Mouse (Mus musculus): ENCODE data around the gene Pgghg. TPM values are rescaled to one million over a fixed set of nuclear protein-coding genes. Genes with fewer than 3 reads are reported as not detected.

Gene Pgghg
- total RNA-seq (2014; fragmentation: Nextera tagmentation) (7.5 and 8.1 TPM in 2 replicates), total RNA-seq (2017) (9.0 and 10.0 TPM in 2 replicates), polyA plus RNA-seq (2012) (5.6 and 6.7 TPM in 2 replicates)

DNA sequence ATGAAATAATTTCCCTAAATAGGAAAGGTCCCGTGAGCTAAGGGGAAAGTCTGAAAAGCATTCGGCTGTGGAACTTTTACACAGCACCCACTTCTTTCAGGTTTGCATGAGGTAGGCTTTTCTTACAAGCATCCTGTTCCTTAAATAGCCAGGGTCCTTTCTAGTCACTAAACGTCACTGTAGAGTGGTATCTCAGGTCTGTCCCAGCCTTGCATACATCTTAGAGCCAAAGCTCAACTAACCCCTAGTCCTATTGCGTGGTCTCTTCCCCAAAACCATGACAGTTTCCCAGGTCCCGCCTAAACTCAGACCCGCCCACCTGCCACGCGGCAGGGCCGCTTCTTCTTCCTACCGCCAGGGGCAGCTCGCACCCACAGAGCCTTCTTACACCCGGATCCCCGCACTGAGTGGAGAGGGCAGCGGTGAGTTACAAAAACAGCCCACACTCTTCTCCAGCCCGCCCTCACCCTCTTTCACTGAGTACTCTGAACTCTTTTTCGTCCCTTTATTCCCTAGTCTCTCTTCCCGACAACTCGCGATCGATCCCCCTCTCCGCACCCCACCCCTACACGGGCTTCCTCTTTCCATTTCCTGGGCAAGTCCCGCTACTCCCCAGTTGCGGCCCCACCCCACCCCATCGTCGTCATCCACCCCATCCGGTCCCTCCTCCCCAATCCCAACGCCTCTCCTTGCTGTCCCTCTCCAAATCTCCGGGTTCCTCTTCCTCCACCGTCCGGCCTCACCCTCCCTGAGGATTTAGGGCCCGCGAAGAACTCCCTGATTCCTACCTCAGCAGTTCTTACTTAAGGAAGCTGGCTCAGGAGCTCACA lies at the start of gene Pgghg:
Pgghg (plus strand) TSS at position 170 of the 830 bp plus-strand sequence.
- Histone ChIP-seq H3K4me3 (ENCODE audit: low read depth, low read length) (peak within 1 kb of the TSS; percentile 72), H3K27me3 (ENCODE audit: insufficient read depth, low read length) (peaks cover 9% of the 10 kb centered on the region), H3K36me3 (replicated peaks) (peaks cover 41% of the 10 kb centered on the region), H3K9me3 (replicated peaks) (no peaks in the 10 kb centered on the region), H3K4me1 (ENCODE audit: insufficient read depth, low read depth, low read length) (peaks cover 51% of the 10 kb centered on the region)
- DNase-seq (ENCODE audit: low spot score) (peak; percentile 98), ATAC-seq (ENCODE audit: extremely low read depth, insufficient number of reproducible peaks, low FRiP score, poor library complexity, severe bottlenecking) (peak; percentile 88)
- TF ChIP-seq CTCF (IDR thresholded peaks at IDR 0.05; ENCODE audit: low read depth, low read length) (peak; percentile 62), GATA2 (IDR thresholded peaks at IDR 0.05; ENCODE audit: borderline replicate concordance, low read depth, low read length) (no peak)

DNA sequence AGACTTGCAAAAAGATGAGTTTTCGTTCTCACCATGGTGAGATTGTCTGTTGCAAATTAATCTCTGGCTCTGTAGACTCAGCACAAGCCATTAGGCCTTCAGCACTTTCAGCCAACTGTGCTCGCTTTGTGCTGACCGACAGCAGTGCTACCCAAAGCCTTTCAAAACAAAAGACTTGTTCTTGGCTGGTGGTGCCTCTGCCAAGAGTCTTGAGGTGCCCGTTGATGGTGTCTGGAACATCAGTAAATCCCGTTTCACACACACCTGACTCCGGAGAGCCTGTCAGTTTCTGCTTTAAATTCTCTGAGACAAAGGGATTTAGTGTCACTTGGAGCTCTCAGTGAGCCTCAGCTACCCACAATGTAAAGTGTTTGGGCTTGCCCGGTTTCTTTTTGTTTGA lies 47.2 kb upstream of the Pgghg start:
- Histone ChIP-seq H3K4me1 (ENCODE audit: insufficient read depth, low read depth, low read length) (peaks cover 4% of the 10 kb centered on the region), H3K9me3 (replicated peaks) (no peaks in the 10 kb centered on the region), H3K36me3 (replicated peaks) (peaks cover 82% of the 10 kb centered on the region), H3K27me3 (ENCODE audit: insufficient read depth, low read length) (no peaks in the 10 kb centered on the region), H3K4me3 (ENCODE audit: low read depth, low read length) (no peak overlapping the region)
- TF ChIP-seq GATA2 (IDR thresholded peaks at IDR 0.05; ENCODE audit: borderline replicate concordance, low read depth, low read length) = no peak
- TF ChIP-seq GATA1 (IDR thresholded peaks at IDR 0.05; ENCODE audit: borderline replicate concordance, low read length) = no peak
- TF ChIP-seq CTCF (IDR thresholded peaks at IDR 0.05; ENCODE audit: low read depth, low read length) = no peak
- TF ChIP-seq POLR2AphosphoS5 (IDR thresholded peaks at IDR 0.05; ENCODE audit: insufficient replicate concordance, low read depth, low read length) = no peak
- TF ChIP-seq TAL1 (conservative IDR thresholded peaks at IDR 0.05; ENCODE audit: low read depth, low read length) = no peak
- DNase-seq (ENCODE audit: low spot score) (no peak), ATAC-seq (ENCODE audit: extremely low read depth, insufficient number of reproducible peaks, low FRiP score, poor library complexity, severe bottlenecking) (no peak)

GRCm38 (mm10) chr7:140894611-140895010 lies 46.6 kb upstream of the Pgghg start:
- Histone ChIP-seq H3K4me3 (ENCODE audit: low read depth, low read length) (no peak overlapping the region), H3K36me3 (replicated peaks) (peaks cover 82% of the 10 kb centered on the region), H3K27me3 (ENCODE audit: insufficient read depth, low read length) (no peaks in the 10 kb centered on the region), H3K9me3 (replicated peaks) (no peaks in the 10 kb centered on the region), H3K4me1 (ENCODE audit: insufficient read depth, low read depth, low read length) (peaks cover 4% of the 10 kb centered on the region)
- ATAC-seq (ENCODE audit: extremely low read depth, insufficient number of reproducible peaks, low FRiP score, poor library complexity, severe bottlenecking) (no peak), DNase-seq (ENCODE audit: low spot score) (no peak)
- no peak for TF ChIP-seq CTCF (IDR thresholded peaks at IDR 0.05; ENCODE audit: low read depth, low read length)
- TF ChIP-seq POLR2AphosphoS5 (IDR thresholded peaks at IDR 0.05; ENCODE audit: insufficient replicate concordance, low read depth, low read length) = no peak
- no peak for TF ChIP-seq GATA2 (IDR thresholded peaks at IDR 0.05; ENCODE audit: borderline replicate concordance, low read depth, low read length)
- TF ChIP-seq TAL1 (conservative IDR thresholded peaks at IDR 0.05; ENCODE audit: low read depth, low read length) = no peak
- TF ChIP-seq GATA1 (IDR thresholded peaks at IDR 0.05; ENCODE audit: borderline replicate concordance, low read length) = no peak

GRCm38 (mm10) chr7:140897863-140898262 lies 43.3 kb upstream of the Pgghg start:
- ATAC-seq (ENCODE audit: extremely low read depth, insufficient number of reproducible peaks, low FRiP score, poor library complexity, severe bottlenecking) (no peak), DNase-seq (ENCODE audit: low spot score) (no peak)
- TF ChIP-seq CTCF (IDR thresholded peaks at IDR 0.05; ENCODE audit: low read depth, low read length) = no peak
- no peak for TF ChIP-seq POLR2AphosphoS5 (IDR thresholded peaks at IDR 0.05; ENCODE audit: insufficient replicate concordance, low read depth, low read length)
- TF ChIP-seq GATA2 (IDR thresholded peaks at IDR 0.05; ENCODE audit: borderline replicate concordance, low read depth, low read length) = no peak
- no peak for TF ChIP-seq GATA1 (IDR thresholded peaks at IDR 0.05; ENCODE audit: borderline replicate concordance, low read length)
- no peak for TF ChIP-seq TAL1 (conservative IDR thresholded peaks at IDR 0.05; ENCODE audit: low read depth, low read length)
- H3K9me3 ChIP-seq (replicated peaks) = no peaks in the 10 kb centered on the region
- H3K4me1 ChIP-seq (ENCODE audit: insufficient read depth, low read depth, low read length) = no peaks in the 10 kb centered on the region
- H3K4me3 ChIP-seq (ENCODE audit: low read depth, low read length) = no peak overlapping the region
- peaks cover 77% of the 10 kb centered on the region for H3K36me3 ChIP-seq (replicated peaks)
- no peaks in the 10 kb centered on the region for H3K27me3 ChIP-seq (ENCODE audit: insufficient read depth, low read length)

DNA sequence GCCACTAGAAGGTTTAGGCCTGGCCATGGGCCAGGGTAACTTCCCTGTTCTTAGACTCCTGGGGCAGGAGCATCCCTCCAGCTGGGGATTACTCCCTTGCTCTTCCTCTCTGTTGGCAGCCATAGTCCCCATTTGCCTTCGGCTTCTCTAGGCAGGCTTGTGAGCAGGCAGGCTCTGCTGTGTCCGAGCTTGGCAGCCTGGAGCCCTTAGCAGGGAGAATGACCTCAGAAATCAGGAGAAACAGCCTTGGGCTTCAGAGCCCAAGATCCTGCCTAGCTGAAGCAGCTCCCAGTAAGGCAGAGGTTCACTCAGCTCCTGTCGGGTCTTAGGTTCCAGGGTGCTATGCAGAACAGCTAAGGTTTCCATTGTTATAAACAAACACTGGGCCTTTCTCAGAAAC lies 42.1 kb upstream of the Pgghg start:
- H3K4me3 ChIP-seq (ENCODE audit: low read depth, low read length) = no peak overlapping the region
- no peaks in the 10 kb centered on the region for H3K27me3 ChIP-seq (ENCODE audit: insufficient read depth, low read length)
- peaks cover 65% of the 10 kb centered on the region for H3K36me3 ChIP-seq (replicated peaks)
- DNase-seq (ENCODE audit: low spot score) (no peak), ATAC-seq (ENCODE audit: extremely low read depth, insufficient number of reproducible peaks, low FRiP score, poor library complexity, severe bottlenecking) (no peak)
- no peaks in the 10 kb centered on the region for H3K9me3 ChIP-seq (replicated peaks)
- TF ChIP-seq POLR2AphosphoS5 (IDR thresholded peaks at IDR 0.05; ENCODE audit: insufficient replicate concordance, low read depth, low read length) = no peak
- TF ChIP-seq GATA1 (IDR thresholded peaks at IDR 0.05; ENCODE audit: borderline replicate concordance, low read length) = no peak
- H3K4me1 ChIP-seq (ENCODE audit: insufficient read depth, low read depth, low read length) = 0 out of 2 replicates have a peak, but pooled peaks cover 2% of the 10 kb centered on the region

DNA sequence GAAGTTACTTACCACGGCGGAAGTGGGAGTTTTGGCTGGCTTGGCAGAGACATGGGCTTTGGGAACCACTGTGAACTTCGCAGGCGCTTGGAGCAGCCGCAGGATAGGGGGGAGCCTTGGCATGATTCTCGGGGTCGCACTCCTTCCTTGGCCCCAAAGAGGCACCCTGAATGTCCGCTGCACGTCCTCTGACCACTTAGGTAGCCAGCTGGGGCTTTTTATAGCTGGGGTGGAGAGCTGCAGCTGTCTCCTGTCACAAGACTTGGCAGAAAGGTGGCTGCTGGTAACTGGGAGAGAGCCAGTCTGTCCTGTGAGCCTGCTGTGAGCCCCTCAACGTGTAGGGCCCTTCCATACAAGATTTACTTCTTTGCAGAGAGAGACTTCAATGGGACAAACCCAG lies 41.0 kb upstream of the Pgghg start, which contains the start of gene Cox8b:
Cox8b (minus strand) TSS at position 227 of the 400 bp plus-strand sequence.
- H3K27me3 ChIP-seq (ENCODE audit: insufficient read depth, low read length) = 0 out of 2 replicates have a peak, but pooled peaks cover 2% of the 10 kb centered on the region
- 0 out of 2 replicates have a peak, but pooled peaks cover 2% of the 10 kb centered on the region for H3K4me1 ChIP-seq (ENCODE audit: insufficient read depth, low read depth, low read length)
- DNase-seq (ENCODE audit: low spot score) (no peak), ATAC-seq (ENCODE audit: extremely low read depth, insufficient number of reproducible peaks, low FRiP score, poor library complexity, severe bottlenecking) (no peak)
- H3K9me3 ChIP-seq (replicated peaks) = no peaks in the 10 kb centered on the region
- peaks cover 55% of the 10 kb centered on the region for H3K36me3 ChIP-seq (replicated peaks)
- no peak within 1 kb of the TSS for H3K4me3 ChIP-seq (ENCODE audit: low read depth, low read length)
- TF ChIP-seq GATA1 (IDR thresholded peaks at IDR 0.05; ENCODE audit: borderline replicate concordance, low read length) (no peak), CTCF (IDR thresholded peaks at IDR 0.05; ENCODE audit: low read depth, low read length) (no peak), GATA2 (IDR thresholded peaks at IDR 0.05; ENCODE audit: borderline replicate concordance, low read depth, low read length) (no peak), TAL1 (conservative IDR thresholded peaks at IDR 0.05; ENCODE audit: low read depth, low read length) (no peak), POLR2AphosphoS5 (IDR thresholded peaks at IDR 0.05; ENCODE audit: insufficient replicate concordance, low read depth, low read length) (no peak)

Data from G1E (cell line).